Mouse (Mus musculus) forebrain, embryonic 15.5 days (tissue): Measurements from ENCODE around the gene Gm49380. TPM values are rescaled to one million over a fixed set of nuclear protein-coding genes. Genes with fewer than 3 reads are reported as not detected.

Experiments used
- ATAC-seq: fragments of 200-750 bp; cut with Nextera tagmentation; replicated peaks from 2 replicates; pipeline ENCODE4 v1.8.0; 2017; ENCODE audit warnings: mild to moderate bottlenecking, moderate TSS enrichment, moderate library complexity
- H3K27ac ChIP-seq: fragments of 300-500 bp; sonication (generic); replicated peaks from 2 replicates; pipeline ENCODE4 v1.5.1; 2015; ENCODE audit warnings: mild to moderate bottlenecking, inconsistent platforms
- H3K27me3 ChIP-seq: fragments of 300-500 bp; sonication (generic); 2 replicates; pipeline ENCODE4 v1.6.1; 2015; ENCODE audit warnings: inconsistent platforms
- H3K36me3 ChIP-seq: fragments of 300-500 bp; sonication (generic); 2 replicates; pipeline ENCODE4 v1.6.1; 2015; ENCODE audit warnings: mild to moderate bottlenecking, inconsistent platforms
- H3K4me1 ChIP-seq: fragments of 300-500 bp; sonication (generic); 2 replicates; pipeline ENCODE4 v1.6.1; 2015; ENCODE audit warnings: inconsistent platforms
- H3K4me2 ChIP-seq: fragments of 300-500 bp; sonication (generic); replicated peaks from 2 replicates; pipeline ENCODE4 v1.6.1; 2015; ENCODE audit warnings: mild to moderate bottlenecking, inconsistent platforms
- H3K4me3 ChIP-seq: fragments of 300-500 bp; sonication (generic); 2 replicates; pipeline ENCODE4 v1.5.1; 2015; ENCODE audit warnings: mild to moderate bottlenecking, inconsistent platforms
- H3K9ac ChIP-seq: fragments of 300-500 bp; sonication (generic); replicated peaks from 2 replicates; pipeline ENCODE4 v1.6.1; 2015; ENCODE audit warnings: mild to moderate bottlenecking, inconsistent platforms
- H3K9me3 ChIP-seq: fragments of 300-500 bp; sonication (generic); 2 replicates; pipeline ENCODE4 v1.6.1; 2016; ENCODE audit warnings: inconsistent platforms
- WGBS: fragments of 180-500 bp; shearing (Covaris S2); methylation state at CpG from one replicate; pipeline ENCODE4 v1.1.7; 2015; ENCODE audit warnings: mixed read lengths; 5-methylcytosine and 5-hydroxymethylcytosine counted together
- polyA plus RNA-seq: library from polyadenylated mRNA; unstranded; fragments of >200 nt; fragmentation: Nextera tagmentation; extraction: Ambion mirVana; gene quantifications from 2 replicates; pipeline ENCODE4 v1.2.1, GENCODE M21; 2015

The Gm49380 gene
- polyA plus RNA-seq, 1 experiment from 2014 or later: 0.17 TPM

- H3K9me3 ChIP-seq: no peaks in the 10 kb centered on the region
- H3K4me3 ChIP-seq: no peak overlapping the region
- 85% methylated on average over 6 of the region's 6 CpGs for WGBS
- H3K4me2 ChIP-seq: no peak overlapping the region
- no peaks in the 10 kb centered on the region for H3K36me3 ChIP-seq
- no peaks in the 10 kb centered on the region for H3K27me3 ChIP-seq
- ATAC-seq: no peak
- peaks cover 24% of the 10 kb centered on the region for H3K4me1 ChIP-seq
- no peak overlapping the region for H3K9ac ChIP-seq
- no peak overlapping the region for H3K27ac ChIP-seq
Observed at GRCm38 (mm10) chr9:44067960-44068330, 45.4 kb downstream of the Gm49380 start.

GRCm38 (mm10) chr9:44067241-44067959 lies 45.9 kb downstream of the Gm49380 start:
- peak overlapping the region; percentile 53 for H3K9ac ChIP-seq
- H3K27me3 ChIP-seq: no peaks in the 10 kb centered on the region
- peak overlapping the region; percentile 95 for H3K4me2 ChIP-seq
- 9% methylated on average over 15 of the region's 15 CpGs for WGBS
- no peaks in the 10 kb centered on the region for H3K9me3 ChIP-seq
- ATAC-seq: peak; percentile 72
- H3K36me3 ChIP-seq: no peaks in the 10 kb centered on the region
- H3K4me3 ChIP-seq: peak overlapping the region; percentile 55
- peaks cover 21% of the 10 kb centered on the region for H3K4me1 ChIP-seq
- H3K27ac ChIP-seq: no peak overlapping the region; the same call in 1 of the 2 replicates

- peak; percentile 97 for ATAC-seq
- Histone ChIP-seq H3K4me3 (peak within 1 kb of the TSS; percentile 55), H3K36me3 (no peaks in the 10 kb centered on the region), H3K4me2 (peak within 1 kb of the TSS; percentile 95), H3K27me3 (no peaks in the 10 kb centered on the region), H3K9ac (peak within 1 kb of the TSS; percentile 53), H3K27ac (no peak within 1 kb of the TSS; the same call in 1 of the 2 replicates), H3K9me3 (no peaks in the 10 kb centered on the region), H3K4me1 (peaks cover 15% of the 10 kb centered on the region)
- under 1% methylated on average over 38 of the region's 38 CpGs for WGBS
Observed at GRCm38 (mm10) chr9:44066785-44067225, 46.5 kb downstream of the Gm49380 start, which contains the start of gene Usp2. Usp2 (plus strand) TSS chr9:44067021.

- Histone ChIP-seq H3K4me3 (no peak overlapping the region), H3K4me2 (no peak overlapping the region), H3K27me3 (no peaks in the 10 kb centered on the region), H3K4me1 (peaks cover 11% of the 10 kb centered on the region), H3K36me3 (no peaks in the 10 kb centered on the region), H3K9me3 (no peaks in the 10 kb centered on the region), H3K27ac (no peak overlapping the region), H3K9ac (no peak overlapping the region)
- no peak for ATAC-seq
- WGBS: 34% methylated on average over 1 of the region's 1 CpGs
Observed at GRCm38 (mm10) chr9:44065177-44065576, 48.1 kb downstream of the Gm49380 start.

- H3K9me3 ChIP-seq: no peaks in the 10 kb centered on the region
- no peaks in the 10 kb centered on the region for H3K27me3 ChIP-seq
- WGBS: 88% methylated on average over 6 of the region's 6 CpGs
- H3K4me2 ChIP-seq: no peak overlapping the region
- H3K4me3 ChIP-seq: no peak overlapping the region
- no peaks in the 10 kb centered on the region for H3K4me1 ChIP-seq
- H3K36me3 ChIP-seq: no peaks in the 10 kb centered on the region
- H3K27ac ChIP-seq: no peak overlapping the region
- no peak for ATAC-seq
- no peak overlapping the region for H3K9ac ChIP-seq
Observed at GRCm38 (mm10) chr9:44058606-44059005, 54.7 kb downstream of the Gm49380 start.

- Histone ChIP-seq H3K27me3 (no peaks in the 10 kb centered on the region), H3K4me3 (no peak overlapping the region), H3K4me1 (no peaks in the 10 kb centered on the region), H3K4me2 (no peak overlapping the region), H3K27ac (no peak overlapping the region), H3K9ac (no peak overlapping the region), H3K9me3 (no peaks in the 10 kb centered on the region), H3K36me3 (no peaks in the 10 kb centered on the region)
- 88% methylated on average over 1 of the region's 1 CpGs for WGBS
- ATAC-seq: no peak
Observed at GRCm38 (mm10) chr9:44053936-44054335, 59.4 kb downstream of the Gm49380 start.

GRCm38 (mm10) chr9:44052855-44053254 lies 60.4 kb downstream of the Gm49380 start:
- Histone ChIP-seq H3K27me3 (no peaks in the 10 kb centered on the region), H3K4me2 (no peak overlapping the region), H3K9ac (no peak overlapping the region), H3K27ac (no peak overlapping the region), H3K9me3 (no peaks in the 10 kb centered on the region), H3K4me1 (0 out of 2 replicates have a peak, but pooled peaks cover 3% of the 10 kb centered on the region), H3K4me3 (no peak overlapping the region), H3K36me3 (no peaks in the 10 kb centered on the region)
- ATAC-seq: no peak
- 62% methylated on average over 3 of the region's 3 CpGs for WGBS

GRCm38 (mm10) chr9:44049381-44050165 lies 63.7 kb downstream of the Gm49380 start:
- 90% methylated on average over 8 of the region's 8 CpGs for WGBS
- no peak for ATAC-seq
- no peak overlapping the region for H3K27ac ChIP-seq
- no peaks in the 10 kb centered on the region for H3K9me3 ChIP-seq
- peaks cover 7% of the 10 kb centered on the region for H3K27me3 ChIP-seq
- no peaks in the 10 kb centered on the region for H3K36me3 ChIP-seq
- no peak overlapping the region for H3K9ac ChIP-seq
- H3K4me1 ChIP-seq: 0 out of 2 replicates have a peak, but pooled peaks cover 3% of the 10 kb centered on the region
- H3K4me3 ChIP-seq: no peak overlapping the region
- H3K4me2 ChIP-seq: no peak overlapping the region

GRCm38 (mm10) chr9:44048541-44049380 lies 64.5 kb downstream of the Gm49380 start:
- no peak overlapping the region for H3K9ac ChIP-seq
- WGBS: 74% methylated on average over 15 of the region's 15 CpGs
- no peaks in the 10 kb centered on the region for H3K36me3 ChIP-seq
- H3K9me3 ChIP-seq: no peaks in the 10 kb centered on the region
- H3K4me2 ChIP-seq: no peak overlapping the region
- peaks cover 9% of the 10 kb centered on the region for H3K4me1 ChIP-seq
- no peak overlapping the region for H3K4me3 ChIP-seq
- no peak overlapping the region for H3K27ac ChIP-seq
- no peak for ATAC-seq
- peaks cover 14% of the 10 kb centered on the region for H3K27me3 ChIP-seq

- no peak overlapping the region for H3K9ac ChIP-seq
- H3K27ac ChIP-seq: no peak overlapping the region
- no peaks in the 10 kb centered on the region for H3K36me3 ChIP-seq
- H3K4me3 ChIP-seq: no peak overlapping the region
- H3K4me2 ChIP-seq: no peak overlapping the region
- H3K27me3 ChIP-seq: peaks cover 14% of the 10 kb centered on the region
- no peaks in the 10 kb centered on the region for H3K9me3 ChIP-seq
- 80% methylated on average over 14 of the region's 14 CpGs for WGBS
- no peak for ATAC-seq
- H3K4me1 ChIP-seq: peaks cover 18% of the 10 kb centered on the region
Observed at GRCm38 (mm10) chr9:44047571-44048490, 65.5 kb downstream of the Gm49380 start.

- no peak for ATAC-seq
- H3K27ac ChIP-seq: no peak overlapping the region
- H3K36me3 ChIP-seq: no peaks in the 10 kb centered on the region
- H3K4me1 ChIP-seq: peaks cover 22% of the 10 kb centered on the region
- H3K4me3 ChIP-seq: no peak overlapping the region
- H3K27me3 ChIP-seq: peaks cover 17% of the 10 kb centered on the region
- no peak overlapping the region for H3K4me2 ChIP-seq
- no peak overlapping the region for H3K9ac ChIP-seq
- no peaks in the 10 kb centered on the region for H3K9me3 ChIP-seq
- 67% methylated on average over 6 of the region's 6 CpGs for WGBS
Observed at GRCm38 (mm10) chr9:44047071-44047470, 66.2 kb downstream of the Gm49380 start.
